Mouse (Mus musculus) lung, postnatal 0 days (tissue): ENCODE results near the gene Ccdc137.

Experiments
- CTCF ChIP-seq: IDR thresholded peaks from 2 replicates; pipeline ENCODE4 v1.5.1; 2016; ENCODE audit warnings: antibody characterized with exemption, mild to moderate bottlenecking
- EP300 ChIP-seq: IDR thresholded peaks from 2 replicates; pipeline ENCODE4 v1.6.1; 2016; ENCODE audit warnings: antibody characterized with exemption, mild to moderate bottlenecking, control low read depth

GRCm38 (mm10) chr11:120492024-120492877 lies 34.3 kb downstream of the Ccdc137 start:
- TF ChIP-seq CTCF (peak; percentile 56), EP300 (no peak)
